Mouse (Mus musculus): ENCODE data around the gene Larp1. TPM values are rescaled to one million over a fixed set of nuclear protein-coding genes. Genes with fewer than 3 reads are reported as not detected.

Larp1 gene
- polyA plus RNA-seq, 1 experiment: not detected

GRCm38 (mm10) chr11:58103697-58104306 is 94.9 kb downstream of the Larp1 start, which contains the start of gene Cnot8:
Gene Cnot8, plus strand, starts transcription at chr11:58104153.
- under 1% methylated on average over 55 of the region's 55 CpGs for WGBS
- Histone ChIP-seq H3K27ac (ENCODE audit: insufficient read depth, low read depth, low read length) (peak within 1 kb of the TSS; percentile 67), H3K4me3 (ENCODE audit: insufficient read depth, low read depth, low read length) (peak within 1 kb of the TSS; percentile 96), H3K4me1 (ENCODE audit: control insufficient read depth, insufficient read depth, low read length) (peaks cover 12% of the 10 kb centered on the region)
- TF ChIP-seq POLR2A (IDR thresholded peaks at IDR 0.05; ENCODE audit: insufficient read depth, low read depth, low read length) (peak; percentile 71), CTCF (IDR thresholded peaks at IDR 0.05; ENCODE audit: insufficient read depth, low read depth, low read length) (no peak)

- no peak for TF ChIP-seq POLR2A (IDR thresholded peaks at IDR 0.05; ENCODE audit: insufficient read depth, low read depth, low read length)
- no peak; the same call in 1 of the 2 replicates for TF ChIP-seq CTCF (IDR thresholded peaks at IDR 0.05; ENCODE audit: insufficient read depth, low read depth, low read length)
- under 1% methylated on average over 24 of the region's 24 CpGs for WGBS
These were observed 95.5 kb downstream of the Larp1 start for GRCm38 (mm10) chr11:58104351-58104791.

GRCm38 (mm10) chr11:58107009-58107408 is 98.1 kb downstream of the Larp1 start:
- no peak overlapping the region for H3K4me3 ChIP-seq (ENCODE audit: insufficient read depth, low read depth, low read length)
- WGBS: 41% methylated on average over 3 of the region's 3 CpGs
- TF ChIP-seq POLR2A (IDR thresholded peaks at IDR 0.05; ENCODE audit: insufficient read depth, low read depth, low read length) (no peak), CTCF (IDR thresholded peaks at IDR 0.05; ENCODE audit: insufficient read depth, low read depth, low read length) (no peak)
- peaks cover 12% of the 10 kb centered on the region for H3K4me1 ChIP-seq (ENCODE audit: control insufficient read depth, insufficient read depth, low read length)
- no peak overlapping the region for H3K27ac ChIP-seq (ENCODE audit: insufficient read depth, low read depth, low read length)

More at GRCm38 (mm10) chr11:58104351-58104791, 95.5 kb downstream of the Larp1 start:
- peak overlapping the region; percentile 96 for H3K4me3 ChIP-seq (ENCODE audit: insufficient read depth, low read depth, low read length)
- peaks cover 12% of the 10 kb centered on the region for H3K4me1 ChIP-seq (ENCODE audit: control insufficient read depth, insufficient read depth, low read length)
- peak overlapping the region; percentile 67 for H3K27ac ChIP-seq (ENCODE audit: insufficient read depth, low read depth, low read length)

- Histone ChIP-seq H3K27ac (ENCODE audit: insufficient read depth, low read depth, low read length) (no peak overlapping the region), H3K4me3 (ENCODE audit: insufficient read depth, low read depth, low read length) (no peak overlapping the region), H3K4me1 (ENCODE audit: control insufficient read depth, insufficient read depth, low read length) (peaks cover 10% of the 10 kb centered on the region)
- WGBS: 84% methylated on average over 4 of the region's 4 CpGs
- TF ChIP-seq CTCF (IDR thresholded peaks at IDR 0.05; ENCODE audit: insufficient read depth, low read depth, low read length) (no peak), POLR2A (IDR thresholded peaks at IDR 0.05; ENCODE audit: insufficient read depth, low read depth, low read length) (no peak)
These were observed 98.9 kb downstream of the Larp1 start for GRCm38 (mm10) chr11:58107664-58108337.

Other genes with a start within 250 kb of the Larp1 start
- not detected in 2 replicates for gene Sap30l, start 207.4 kb upstream of the Larp1 start, polyA plus RNA-seq (2012; ENCODE audit: insufficient read depth, insufficient read length, low replicate concordance, missing spikeins)
- not detected in 2 replicates for gene Hand1, start 176.2 kb upstream of the Larp1 start, polyA plus RNA-seq (2012; ENCODE audit: insufficient read depth, insufficient read length, low replicate concordance, missing spikeins)
- gene Gm12248, start 84.1 kb downstream of the Larp1 start, polyA plus RNA-seq (2012; ENCODE audit: insufficient read depth, insufficient read length, low replicate concordance, missing spikeins): not detected in 2 replicates
- not detected in 2 replicates for gene Cnot8, start 95.1 kb downstream of the Larp1 start, polyA plus RNA-seq (2012; ENCODE audit: insufficient read depth, insufficient read length, low replicate concordance, missing spikeins)
- not detected in 2 replicates for gene Gemin5, start 159.5 kb downstream of the Larp1 start, polyA plus RNA-seq (2012; ENCODE audit: insufficient read depth, insufficient read length, low replicate concordance, missing spikeins)
- not detected in 2 replicates for gene Mrpl22, start 162.6 kb downstream of the Larp1 start, polyA plus RNA-seq (2012; ENCODE audit: insufficient read depth, insufficient read length, low replicate concordance, missing spikeins)
- not detected in 2 replicates for gene Igtp, start 190.5 kb downstream of the Larp1 start, polyA plus RNA-seq (2012; ENCODE audit: insufficient read depth, insufficient read length, low replicate concordance, missing spikeins)
- not detected in 2 replicates for gene Irgm2, start 190.6 kb downstream of the Larp1 start, polyA plus RNA-seq (2012; ENCODE audit: insufficient read depth, insufficient read length, low replicate concordance, missing spikeins)